ENCODE assay signal across 13 mouse cellular contexts in genomic region chr6:36896656-36897055, GRCm38 (mm10).
A peak's percentile ranks its signal among the peaks of the same experiment; 100 is the strongest.
DNase-seq lines count a peak whose midpoint lies in the region; ATAC-seq lines count a peak whose summit lies in the region.
"Had no signal": no experiment of that assay in that cellular context is flagged by ENCODE, and none has a peak within 500 bp of the region (broad histone marks: within the 10 kb centered on the region; RNA-seq: fewer than 3 reads in every experiment).

No protein-coding gene starts in this region.

- no peak overlapping the region for H3K4me3 ChIP-seq in limb, embryonic 12.5 days (replicated peaks)
- H3K4me3 ChIP-seq: hindbrain, embryonic 15.5 days had no signal

- 41% methylated on average over 2 of the region's 2 CpGs for WGBS in limb, embryonic 12.5 days

- peak; percentile 59 for ATAC-seq in limb, embryonic 12.5 days (ENCODE audit: insufficient number of reproducible peaks, insufficient read depth, low FRiP score, low TSS enrichment, low read depth)
- ATAC-seq: forebrain, embryonic 16.5 days had no signal

- intact Hi-C loops in gastrocnemius, postnatal 14 days (cut with DNase I; ENCODE audit: low total_unique reads) = no loop called here

- H3K27me3 ChIP-seq in limb, embryonic 12.5 days = no peaks in the 10 kb centered on the region
- H3K27me3 ChIP-seq: hindbrain, embryonic 15.5 days had no signal

- H3K4me2 ChIP-seq in limb, embryonic 12.5 days = no peak overlapping the region
- H3K4me2 ChIP-seq: hindbrain, embryonic 15.5 days had no signal

- peaks cover 21% of the 10 kb centered on the region for H3K4me1 ChIP-seq in limb, embryonic 12.5 days (replicated peaks)

- DNase-seq in kidney, adult 9 months = peak; percentile 2
- no peak for DNase-seq in kidney, adult 18-20 months
- peak; percentile 59 for DNase-seq in embryo, embryonic 10.5 days (ENCODE audit: low spot score)
- peak; percentile 46 to 52 for DNase-seq in heart, adult 9 months (ENCODE audit: low spot score in 2 of 2)
- no peak for DNase-seq in spleen, postnatal 36 days (ENCODE audit: low spot score in 2 of 2)
- DNase-seq in gastrocnemius, postnatal 14 days = no peak
- no peak for DNase-seq in ovary, postnatal 10 days (ENCODE audit: low spot score)
- DNase-seq: cerebellum, adult 11-12 months; right cerebral cortex, postnatal 14 days; thymus, postnatal 25 days had no signal

- 0 out of 2 replicates have a peak overlapping the region, but pooled peaks have one; percentile 50 for H3K27ac ChIP-seq in limb, embryonic 12.5 days
- H3K27ac ChIP-seq: hindbrain, embryonic 15.5 days had no signal

- no peaks in the 10 kb centered on the region for H3K36me3 ChIP-seq in limb, embryonic 12.5 days
- H3K36me3 ChIP-seq: hindbrain, embryonic 15.5 days had no signal

- H3K9ac ChIP-seq in limb, embryonic 12.5 days (replicated peaks) = no peak overlapping the region
- H3K9ac ChIP-seq: hindbrain, embryonic 15.5 days had no signal

- H3K9me3 ChIP-seq in limb, embryonic 12.5 days = no peaks in the 10 kb centered on the region
- H3K9me3 ChIP-seq: hindbrain, embryonic 15.5 days had no signal

Comparison
In these comparisons a context has a peak if more than half of its experiments do, and no peak if none do; other contexts are left out.
1. DNase-seq: peak in kidney, adult 9 months (single experiment), embryo, embryonic 10.5 days (single experiment) and heart, adult 9 months (2 of 2); none in kidney, adult 18-20 months (single experiment), spleen, postnatal 36 days (0 of 2), gastrocnemius, postnatal 14 days (single experiment) and ovary, postnatal 10 days (single experiment).